Mouse (Mus musculus) limb, embryonic 14.5 days (tissue): ENCODE results near the gene Slc39a8. TPM values are rescaled to one million over a fixed set of nuclear protein-coding genes. Genes with fewer than 3 reads are reported as not detected.

Experiments used
- ATAC-seq: fragments of 200-750 bp; cut with Nextera tagmentation; 2 replicates; pipeline ENCODE4 v1.8.0; 2017; ENCODE audit warnings: low read depth, moderate number of reproducible peaks, moderate TSS enrichment; ENCODE audit not compliant: low FRiP score
- DNase-seq: peaks from one replicate; pipeline ENCODE4 v3.0.0-alpha.2; 2015; ENCODE audit warnings: low spot score
- H3K27ac ChIP-seq: fragments of 300-500 bp; sonication (generic); replicated peaks from 2 replicates; pipeline ENCODE4 v1.5.1; 2014; ENCODE audit warnings: low read depth, mild to moderate bottlenecking, low read length, moderate library complexity, mixed read lengths
- H3K27me3 ChIP-seq: fragments of 300-500 bp; sonication (generic); 2 replicates; pipeline ENCODE4 v1.6.1; 2014; ENCODE audit warnings: low read length, mixed read lengths; ENCODE audit not compliant: control insufficient read depth, insufficient read depth
- H3K36me3 ChIP-seq: fragments of 300-500 bp; sonication (generic); 2 replicates; pipeline ENCODE4 v1.6.1; 2014; ENCODE audit warnings: mild to moderate bottlenecking, low read length, moderate library complexity, mixed read lengths; ENCODE audit not compliant: control insufficient read depth, insufficient read depth
- H3K4me1 ChIP-seq: fragments of 300-500 bp; sonication (generic); 2 replicates; pipeline ENCODE4 v1.6.1; 2014; ENCODE audit warnings: antibody characterized with exemption, low read length, mixed read lengths; ENCODE audit not compliant: control insufficient read depth, insufficient read depth
- H3K4me2 ChIP-seq: fragments of 300-500 bp; sonication (generic); replicated peaks from 2 replicates; pipeline ENCODE4 v1.6.1; 2014; ENCODE audit warnings: low read depth, mild to moderate bottlenecking, low read length, moderate library complexity; ENCODE audit not compliant: severe bottlenecking
- H3K4me3 ChIP-seq: fragments of 300-500 bp; sonication (generic); replicated peaks from 2 replicates; pipeline ENCODE4 v1.5.1; 2014; ENCODE audit warnings: low read length
- H3K9ac ChIP-seq: fragments of 300-500 bp; sonication (generic); 2 replicates; pipeline ENCODE4 v1.6.1; 2014; ENCODE audit warnings: mild to moderate bottlenecking, low read depth, low read length, moderate library complexity; ENCODE audit not compliant: severe bottlenecking
- H3K9me3 ChIP-seq: fragments of 300-500 bp; sonication (generic); 2 replicates; pipeline ENCODE4 v1.6.1; 2016; ENCODE audit warnings: low read length; ENCODE audit not compliant: control insufficient read depth
- POLR2A ChIP-seq: fragments of 200-500 bp; IDR thresholded peaks from 2 replicates; pipeline ENCODE4 v1.8.0; 2012; ENCODE audit warnings: inconsistent platforms, mild to moderate bottlenecking, moderate library complexity, borderline replicate concordance; ENCODE audit not compliant: insufficient read depth, insufficient read length; ENCODE audit errors: extremely low read depth
- WGBS: fragments of 180-500 bp; shearing (Covaris S2); extraction: QIAGEN DNeasy Blood & Tissue Kit; methylation state at CpG from one replicate; pipeline ENCODE4 v1.1.7; 2014; 5-methylcytosine and 5-hydroxymethylcytosine counted together
- polyA plus RNA-seq, 2 experiments: library from polyadenylated mRNA; depleted of rRNA in 1 of 2; stranded (reverse) in 1 of 2; unstranded in 1 of 2; fragments of >200 nt; fragmentation: Nextera tagmentation in 1 of 2; extraction: Ambion mirVana in 1 of 2; gene quantifications; 2 replicates each; pipeline versions ENCODE4 v1.2.1 to v1.2.3; 2012 to 2014

Gene Slc39a8
- polyA plus RNA-seq, 2 experiments, result 4.2 to 5.3 TPM

- H3K9ac ChIP-seq, result no peak overlapping the region
- no peak for TF ChIP-seq POLR2A
- H3K4me2 ChIP-seq, result no peak overlapping the region
- H3K27me3 ChIP-seq, result no peaks in the 10 kb centered on the region
- H3K36me3 ChIP-seq, result no peaks in the 10 kb centered on the region
- no peak overlapping the region for H3K27ac ChIP-seq
- H3K4me1 ChIP-seq, result no peaks in the 10 kb centered on the region
- no peak overlapping the region for H3K4me3 ChIP-seq
- DNase-seq (no peak), ATAC-seq (no peak)
- 60% methylated on average over 7 of the region's 7 CpGs for WGBS
- H3K9me3 ChIP-seq, result no peaks in the 10 kb centered on the region
These were observed 20.8 kb downstream of the Slc39a8 start for GRCm38 (mm10) chr3:135845860-135846259.

GRCm38 (mm10) chr3:135851607-135852006 lies 26.5 kb downstream of the Slc39a8 start:
- H3K9me3 ChIP-seq, result no peaks in the 10 kb centered on the region
- no peak overlapping the region for H3K4me3 ChIP-seq
- H3K27me3 ChIP-seq, result no peaks in the 10 kb centered on the region
- 67% methylated on average over 2 of the region's 2 CpGs for WGBS
- no peaks in the 10 kb centered on the region for H3K4me1 ChIP-seq
- no peak overlapping the region for H3K9ac ChIP-seq
- DNase-seq (no peak), ATAC-seq (no peak)
- H3K4me2 ChIP-seq, result no peak overlapping the region
- no peaks in the 10 kb centered on the region for H3K36me3 ChIP-seq
- TF ChIP-seq POLR2A, result no peak
- H3K27ac ChIP-seq, result no peak overlapping the region

- 84% methylated on average over 10 of the region's 10 CpGs for WGBS
- TF ChIP-seq POLR2A, result no peak
These were observed 28.7 kb downstream of the Slc39a8 start for GRCm38 (mm10) chr3:135853604-135854297.

GRCm38 (mm10) chr3:135854298-135854984 lies 29.4 kb downstream of the Slc39a8 start:
- TF ChIP-seq POLR2A, result no peak
- H3K4me2 ChIP-seq, result no peak overlapping the region
- H3K4me1 ChIP-seq, result no peaks in the 10 kb centered on the region
- no peak for DNase-seq
- no peaks in the 10 kb centered on the region for H3K9me3 ChIP-seq
- H3K27me3 ChIP-seq, result no peaks in the 10 kb centered on the region
- no peak overlapping the region for H3K4me3 ChIP-seq
- 76% methylated on average over 14 of the region's 14 CpGs for WGBS
- no peak overlapping the region for H3K9ac ChIP-seq
- no peaks in the 10 kb centered on the region for H3K36me3 ChIP-seq
- ATAC-seq, result no peak
- no peak overlapping the region for H3K27ac ChIP-seq

More at GRCm38 (mm10) chr3:135853604-135854297, 28.7 kb downstream of the Slc39a8 start:
- no peaks in the 10 kb centered on the region for H3K27me3 ChIP-seq
- H3K4me1 ChIP-seq, result no peaks in the 10 kb centered on the region
- no peak overlapping the region for H3K9ac ChIP-seq
- H3K36me3 ChIP-seq, result no peaks in the 10 kb centered on the region
- DNase-seq (no peak), ATAC-seq (no peak)
- no peak overlapping the region for H3K27ac ChIP-seq
- no peak overlapping the region for H3K4me3 ChIP-seq
- no peak overlapping the region for H3K4me2 ChIP-seq
- H3K9me3 ChIP-seq, result no peaks in the 10 kb centered on the region

- no peak overlapping the region for H3K4me2 ChIP-seq
- no peaks in the 10 kb centered on the region for H3K36me3 ChIP-seq
- no peaks in the 10 kb centered on the region for H3K27me3 ChIP-seq
- WGBS, result 74% methylated on average over 6 of the region's 6 CpGs
- H3K4me3 ChIP-seq, result no peak overlapping the region
- no peaks in the 10 kb centered on the region for H3K4me1 ChIP-seq
- ATAC-seq (no peak), DNase-seq (no peak)
- no peaks in the 10 kb centered on the region for H3K9me3 ChIP-seq
- TF ChIP-seq POLR2A, result no peak
- no peak overlapping the region for H3K27ac ChIP-seq
- H3K9ac ChIP-seq, result no peak overlapping the region
These were observed 29.9 kb downstream of the Slc39a8 start for GRCm38 (mm10) chr3:135854985-135855340.
